Mouse (Mus musculus) spleen, adult 2 months (tissue): ENCODE measurements around the gene Fancc.

ENCODE experiments used
- CTCF ChIP-seq: fragments of 200-500 bp; IDR thresholded peaks from 2 replicates; pipeline ENCODE4 v1.5.1; 2011; ENCODE audit warnings: mild to moderate bottlenecking, inconsistent platforms; ENCODE audit not compliant: insufficient read depth, insufficient read length, insufficient replicate concordance; ENCODE audit errors: extremely low read depth
- POLR2A ChIP-seq: fragments of 200-500 bp; IDR thresholded peaks from 2 replicates; pipeline ENCODE4 v1.6.1; 2011; ENCODE audit warnings: low read depth, low read length, inconsistent platforms

GRCm38 (mm10) chr13:63418148-63418547, 78.9 kb downstream of the Fancc start:
- TF ChIP-seq CTCF (no peak), POLR2A (no peak)
